Mouse (Mus musculus) MEL (cell line): ENCODE results near the gene Sult6b2. TPM values are rescaled to one million over a fixed set of nuclear protein-coding genes. Genes with fewer than 3 reads are reported as not detected.

ENCODE experiments used
- DNase-seq: peaks from one replicate; pipeline ENCODE4 v3.0.0; 2011; ENCODE audit warnings: low read depth, low spot score
- H3K27ac ChIP-seq: 2 replicates; pipeline ENCODE4 v1.5.1; 2012; ENCODE audit warnings: low read depth, mild to moderate bottlenecking, control low read depth, low read length, moderate library complexity; ENCODE audit not compliant: control insufficient read depth
- H3K27me3 ChIP-seq, 2 experiments: fragments of 150-350 bp in 1 of 2; sonication (generic) in 1 of 2; 2 replicates each; pipeline ENCODE4 v1.6.1; 2012; ENCODE audit warnings: low read length in 2 of 2, mild to moderate bottlenecking in 2 of 2, improper control_type of control experiment in 1 of 2, moderate library complexity in 1 of 2; ENCODE audit not compliant: insufficient read depth in 2 of 2, control insufficient read depth in 1 of 2
- H3K36me3 ChIP-seq, 2 experiments: 2 replicates each; pipeline ENCODE4 v1.6.1; 2012 to 2014; ENCODE audit warnings: low read length in 2 of 2, improper control_type of control experiment in 1 of 2, inconsistent platforms in 1 of 2, mild to moderate bottlenecking in 1 of 2; ENCODE audit not compliant: insufficient read depth in 2 of 2, control insufficient read depth in 1 of 2
- H3K4me1 ChIP-seq, 2 experiments: fragments of 150-350 bp in 1 of 2; sonication (generic) in 1 of 2; 2 replicates each; pipeline ENCODE4 v1.6.1; 2012; ENCODE audit warnings: low read length in 2 of 2, improper control_type of control experiment in 1 of 2, mild to moderate bottlenecking in 1 of 2; ENCODE audit not compliant: insufficient read depth in 2 of 2, control insufficient read depth in 1 of 2
- H3K4me3 ChIP-seq, 2 experiments: fragments of 150-350 bp in 1 of 2; sonication (generic) in 1 of 2; 2 replicates each; pipeline ENCODE4 v1.5.1; 2012; ENCODE audit warnings: low read depth in 2 of 2, low read length in 2 of 2, mild to moderate bottlenecking in 2 of 2, moderate library complexity in 2 of 2, control low read depth in 1 of 2, improper control_type of control experiment in 1 of 2; ENCODE audit not compliant: control insufficient read depth in 1 of 2, insufficient read depth in 1 of 2
- H3K79me2 ChIP-seq: 2 replicates; pipeline ENCODE4 v1.6.1; 2012; ENCODE audit warnings: mild to moderate bottlenecking, low read length, moderate library complexity; ENCODE audit not compliant: control insufficient read depth, poor library complexity, insufficient read depth
- H3K9ac ChIP-seq: 2 replicates; pipeline ENCODE4 v1.6.1; 2012; ENCODE audit warnings: low read depth, mild to moderate bottlenecking, control low read depth, low read length, moderate library complexity; ENCODE audit not compliant: control insufficient read depth, poor library complexity, severe bottlenecking
- H3K9me3 ChIP-seq: fragments of 150-350 bp; sonication (generic); replicated peaks from 2 replicates; pipeline ENCODE4 v1.6.1; 2012; ENCODE audit warnings: mild to moderate bottlenecking, low read length, improper control_type of control experiment, moderate library complexity; ENCODE audit not compliant: insufficient read depth
- BHLHE40 ChIP-seq: IDR thresholded peaks from 2 replicates; pipeline ENCODE4 v1.6.1; 2012; ENCODE audit warnings: low read depth, mild to moderate bottlenecking, inconsistent platforms, low read length, improper control_type of control experiment, borderline replicate concordance
- CHD2 ChIP-seq: IDR thresholded peaks from 2 replicates; pipeline ENCODE4 v1.6.1; 2011; ENCODE audit warnings: low read length, improper control_type of control experiment
- CTCF ChIP-seq, 3 experiments: IDR thresholded peaks in 2 of 3; conservative IDR thresholded peaks in 1 of 3; 2 replicates each; pipeline ENCODE4 v1.5.1; 2011 to 2012; ENCODE audit warnings: low read length in 3 of 3, low read depth in 2 of 3, mild to moderate bottlenecking in 2 of 3, improper control_type of control experiment in 1 of 3, inconsistent platforms in 1 of 3, mixed read lengths in 1 of 3, moderate library complexity in 1 of 3; ENCODE audit not compliant: control insufficient read depth in 1 of 3, insufficient read depth in 1 of 3, poor library complexity in 1 of 3, severe bottlenecking in 1 of 3
- E2F4 ChIP-seq: IDR thresholded peaks from 2 replicates; pipeline ENCODE4 v1.6.1; 2011; ENCODE audit warnings: low read depth, low read length, improper control_type of control experiment, borderline replicate concordance
- ELF1 ChIP-seq: IDR thresholded peaks from 2 replicates; pipeline ENCODE4 v1.6.1; 2014; ENCODE audit warnings: low read depth, mild to moderate bottlenecking, inconsistent platforms, low read length, improper control_type of control experiment, moderate library complexity
- EP300 ChIP-seq, 2 experiments: IDR thresholded peaks; 2 replicates each; pipeline ENCODE4 v1.6.1; 2011; ENCODE audit warnings: improper control_type of control experiment in 2 of 2, low read length in 2 of 2, low read depth in 1 of 2, mild to moderate bottlenecking in 1 of 2
- ETS1 ChIP-seq: IDR thresholded peaks from 2 replicates; pipeline ENCODE4 v1.6.1; 2012; ENCODE audit warnings: low read depth, mild to moderate bottlenecking, inconsistent platforms, low read length, improper control_type of control experiment, moderate library complexity
- GABPA ChIP-seq: IDR thresholded peaks from 2 replicates; pipeline ENCODE4 v1.6.1; 2012; ENCODE audit warnings: low read depth, mild to moderate bottlenecking, inconsistent platforms, low read length, improper control_type of control experiment, moderate library complexity
- GATA1 ChIP-seq: IDR thresholded peaks from 2 replicates; pipeline ENCODE4 v1.6.1; 2011; ENCODE audit warnings: low read depth, low read length, improper control_type of control experiment
- HCFC1 ChIP-seq: IDR thresholded peaks from 2 replicates; pipeline ENCODE4 v1.6.1; 2012; ENCODE audit warnings: low read depth, mild to moderate bottlenecking, inconsistent platforms, low read length, improper control_type of control experiment, moderate library complexity
- JUND ChIP-seq: IDR thresholded peaks from 2 replicates; pipeline ENCODE4 v1.6.1; 2011; ENCODE audit warnings: low read depth, mild to moderate bottlenecking, improper control_type of control experiment, low read length
- KAT2A ChIP-seq: conservative IDR thresholded peaks from 2 replicates; pipeline ENCODE4 v1.6.1; 2012; ENCODE audit warnings: low read depth, low read length, improper control_type of control experiment, inconsistent platforms
- MAFK ChIP-seq: IDR thresholded peaks from 2 replicates; pipeline ENCODE4 v1.6.1; 2011; ENCODE audit warnings: low read depth, mild to moderate bottlenecking, low read length, improper control_type of control experiment, borderline replicate concordance
- MAX ChIP-seq: IDR thresholded peaks from 2 replicates; pipeline ENCODE4 v1.6.1; 2011; ENCODE audit warnings: low read length, improper control_type of control experiment
- MEF2A ChIP-seq: IDR thresholded peaks from 2 replicates; pipeline ENCODE4 v1.6.1; 2014; ENCODE audit warnings: low read depth, mild to moderate bottlenecking, inconsistent platforms, low read length, improper control_type of control experiment; ENCODE audit not compliant: poor library complexity, insufficient replicate concordance, severe bottlenecking; ENCODE audit errors: extremely low read depth
- NRF1 ChIP-seq: IDR thresholded peaks from 2 replicates; pipeline ENCODE4 v1.6.1; 2014; ENCODE audit warnings: low read depth, mild to moderate bottlenecking, inconsistent platforms, low read length, improper control_type of control experiment, moderate library complexity; ENCODE audit not compliant: poor library complexity, insufficient read depth, severe bottlenecking
- POLR2A ChIP-seq, 2 experiments: IDR thresholded peaks; 2 replicates each; pipeline ENCODE4 v1.6.1; 2011 to 2012; ENCODE audit warnings: low read length in 2 of 2, mild to moderate bottlenecking in 2 of 2, control low read depth in 1 of 2, improper control_type of control experiment in 1 of 2, low read depth in 1 of 2, moderate library complexity in 1 of 2; ENCODE audit not compliant: control insufficient read depth in 1 of 2, insufficient read depth in 1 of 2, poor library complexity in 1 of 2
- POLR2AphosphoS2 ChIP-seq: IDR thresholded peaks from 2 replicates; pipeline ENCODE4 v1.6.1; 2011; ENCODE audit warnings: low read length, improper control_type of control experiment
- POLR2AphosphoS5 ChIP-seq: IDR thresholded peaks from 2 replicates; pipeline ENCODE4 v1.6.1; 2012; ENCODE audit warnings: low read depth, borderline replicate concordance, mild to moderate bottlenecking, inconsistent platforms, low read length, moderate library complexity, mixed read lengths
- RAD21 ChIP-seq: IDR thresholded peaks from 2 replicates; pipeline ENCODE4 v1.6.1; 2011; ENCODE audit warnings: mild to moderate bottlenecking, low read depth, low read length, improper control_type of control experiment
- SMC3 ChIP-seq: IDR thresholded peaks from 2 replicates; pipeline ENCODE4 v1.6.1; 2011; ENCODE audit warnings: low read depth, low read length, improper control_type of control experiment
- TBP ChIP-seq: IDR thresholded peaks from 2 replicates; pipeline ENCODE4 v1.8.0; 2011; ENCODE audit warnings: low read depth, low read length, improper control_type of control experiment
- UBTF ChIP-seq: IDR thresholded peaks from 2 replicates; pipeline ENCODE4 v1.6.1; 2012; ENCODE audit warnings: low read depth, mild to moderate bottlenecking, inconsistent platforms, low read length, improper control_type of control experiment, moderate library complexity, borderline replicate concordance; ENCODE audit not compliant: insufficient read depth
- USF1 ChIP-seq: IDR thresholded peaks from 2 replicates; pipeline ENCODE4 v1.6.1; 2014; ENCODE audit warnings: low read depth, mild to moderate bottlenecking, inconsistent platforms, low read length, improper control_type of control experiment, moderate library complexity
- ZC3H11A ChIP-seq: IDR thresholded peaks from 2 replicates; pipeline ENCODE4 v1.6.1; 2012; ENCODE audit warnings: low read depth, mild to moderate bottlenecking, inconsistent platforms, low read length, improper control_type of control experiment
- ZKSCAN1 ChIP-seq: IDR thresholded peaks from 2 replicates; pipeline ENCODE4 v1.6.1; 2012; ENCODE audit warnings: low read depth, mild to moderate bottlenecking, inconsistent platforms, low read length, improper control_type of control experiment, moderate library complexity
- ZMIZ1 ChIP-seq: IDR thresholded peaks from 2 replicates; pipeline ENCODE4 v1.6.1; 2012; ENCODE audit warnings: low read depth, mild to moderate bottlenecking, inconsistent platforms, low read length, improper control_type of control experiment, moderate library complexity
- ZNF384 ChIP-seq: IDR thresholded peaks from 2 replicates; pipeline ENCODE4 v1.6.1; 2012; ENCODE audit warnings: low read depth, mild to moderate bottlenecking, inconsistent platforms, low read length, improper control_type of control experiment
- polyA plus RNA-seq, 2 experiments: library from polyadenylated mRNA; stranded (reverse) in 1 of 2; unstranded in 1 of 2; fragments of >175 nt in 1 of 2; fragments of >200 nt in 1 of 2; gene quantifications; 2 replicates each; pipeline versions ENCODE4 v1.2.1 to v1.2.4; 2012; ENCODE audit warnings: low replicate concordance in 2 of 2, low read depth in 1 of 2; ENCODE audit not compliant: insufficient read length in 2 of 2, insufficient read depth in 1 of 2, missing spikeins in 1 of 2
- total RNA-seq: library from RNA; depleted of rRNA; stranded (reverse); fragments of 300-350 nt; gene quantifications from 2 replicates; pipeline ENCODE4 v1.2.3, GENCODE M21; 2012

Sult6b2 gene
- total and polyA plus RNA-seq, 3 experiments: 0.07 TPM; not detected in 2

GRCm38 (mm10) chr6:142834911-142835310 is 30.6 kb upstream of the Sult6b2 start:
- no peak overlapping the region for H3K4me3 ChIP-seq
- H3K4me1 ChIP-seq: peaks cover 3 to 18% of the 10 kb centered on the region in 2 experiments
- H3K36me3 ChIP-seq: peaks cover 0 to 13% of the 10 kb centered on the region in 2 experiments; a peak in 2 of 4 replicates
- no peak overlapping the region for H3K27ac ChIP-seq
- H3K27me3 ChIP-seq: no peaks in the 10 kb centered on the region
- no peak for DNase-seq
- no peaks in the 10 kb centered on the region for H3K79me2 ChIP-seq
- no peaks in the 10 kb centered on the region for H3K9me3 ChIP-seq
- H3K9ac ChIP-seq: no peak overlapping the region
- TF ChIP-seq GATA1 (no peak), ZKSCAN1 (no peak), POLR2AphosphoS5 (no peak), USF1 (no peak), E2F4 (no peak), EP300 (IDR thresholded peaks at IDR 0.05; ENCODE audit: low read depth in 1 of 2, low read length in 2 of 2) (no peak), GABPA (no peak), HCFC1 (no peak), MEF2A (no peak), MAX (no peak), POLR2A (IDR thresholded peaks at IDR 0.05; ENCODE audit: control insufficient read depth in 1 of 2, insufficient read depth in 1 of 2, low read depth in 1 of 2, low read length in 2 of 2, poor library complexity in 1 of 2) (no peak), ZMIZ1 (no peak), NRF1 (no peak), ZC3H11A (no peak), RAD21 (no peak), CTCF (IDR thresholded peaks at IDR 0.05 in 2 of 3, conservative IDR thresholded peaks at IDR 0.05 in 1 of 3; ENCODE audit: control insufficient read depth in 1 of 3, insufficient read depth in 1 of 3, low read depth in 2 of 3, low read length in 3 of 3, poor library complexity in 1 of 3, severe bottlenecking in 1 of 3) (no peak), BHLHE40 (no peak), ZNF384 (no peak), CHD2 (no peak), SMC3 (no peak)

- Histone ChIP-seq H3K9me3 (no peaks in the 10 kb centered on the region), H3K36me3 (peaks cover 0 to 13% of the 10 kb centered on the region in 2 experiments; a peak in 2 of 4 replicates), H3K27ac (no peak overlapping the region), H3K79me2 (no peaks in the 10 kb centered on the region), H3K27me3 (no peaks in the 10 kb centered on the region), H3K9ac (no peak overlapping the region), H3K4me1 (peaks cover 3 to 21% of the 10 kb centered on the region in 2 experiments)
- DNase-seq: peak; percentile 55
- no peak for TF ChIP-seq SMC3
- TF ChIP-seq MAFK: no peak
- TF ChIP-seq USF1: no peak
- TF ChIP-seq POLR2AphosphoS2: no peak
- TF ChIP-seq MEF2A: no peak
- no peak for TF ChIP-seq TBP
- TF ChIP-seq ETS1: no peak
- TF ChIP-seq ZKSCAN1: no peak
- no peak for TF ChIP-seq POLR2AphosphoS5
- TF ChIP-seq ZC3H11A: no peak
- TF ChIP-seq MAX: no peak
- TF ChIP-seq ELF1: no peak
- TF ChIP-seq UBTF: no peak
- TF ChIP-seq JUND: no peak
- TF ChIP-seq EP300 (IDR thresholded peaks at IDR 0.05; ENCODE audit: low read depth in 1 of 2, low read length in 2 of 2): no peak
- no peak for TF ChIP-seq RAD21
- no peak for TF ChIP-seq KAT2A
- no peak for TF ChIP-seq POLR2A (IDR thresholded peaks at IDR 0.05; ENCODE audit: control insufficient read depth in 1 of 2, insufficient read depth in 1 of 2, low read depth in 1 of 2, low read length in 2 of 2, poor library complexity in 1 of 2)
- no peak for TF ChIP-seq GATA1
- TF ChIP-seq, all 39 proteins: peak for 0
- no peak overlapping the region for H3K4me3 ChIP-seq
Observed at GRCm38 (mm10) chr6:142831706-142832105, 27.4 kb upstream of the Sult6b2 start.
